Mouse (Mus musculus): Measurements from ENCODE around the gene Zfp467.

Gene Zfp467

GRCm38 (mm10) chr6:48440306-48441014, 5.2 kb downstream of the Zfp467 start:
- DNase-seq (ENCODE audit: low spot score) = no peak

- DNase-seq (ENCODE audit: low spot score) = no peak
These were observed 6.0 kb downstream of the Zfp467 start for GRCm38 (mm10) chr6:48439654-48440053.

GRCm38 (mm10) chr6:48438475-48439125, 7.0 kb downstream of the Zfp467 start:
- DNase-seq (ENCODE audit: low spot score) = no peak

- no peak for DNase-seq (ENCODE audit: low spot score)
These were observed 7.8 kb downstream of the Zfp467 start for GRCm38 (mm10) chr6:48437679-48438376.

- no peak for DNase-seq (ENCODE audit: low spot score)
These were observed 9.8 kb downstream of the Zfp467 start for GRCm38 (mm10) chr6:48435706-48436349.

GRCm38 (mm10) chr6:48435111-48435510, 10.5 kb downstream of the Zfp467 start:
- DNase-seq (ENCODE audit: low spot score) = no peak

GRCm38 (mm10) chr6:48434651-48435050, 11.0 kb downstream of the Zfp467 start:
- DNase-seq (ENCODE audit: low spot score) = no peak

- peak; percentile 14 for DNase-seq (ENCODE audit: low spot score)
These were observed 12.5 kb downstream of the Zfp467 start for GRCm38 (mm10) chr6:48432893-48433816.

- DNase-seq (ENCODE audit: low spot score) = no peak
These were observed 14.9 kb downstream of the Zfp467 start for GRCm38 (mm10) chr6:48430748-48431147.

- peak; percentile 42 for DNase-seq (ENCODE audit: low spot score)
These were observed 16.7 kb downstream of the Zfp467 start for GRCm38 (mm10) chr6:48428769-48429557.

- no peak for DNase-seq (ENCODE audit: low spot score)
These were observed 18.7 kb downstream of the Zfp467 start for GRCm38 (mm10) chr6:48426956-48427355.

- no peak for DNase-seq (ENCODE audit: low spot score)
These were observed 21.6 kb downstream of the Zfp467 start for GRCm38 (mm10) chr6:48424074-48424473.

- DNase-seq (ENCODE audit: low spot score) = no peak
These were observed 22.3 kb downstream of the Zfp467 start for GRCm38 (mm10) chr6:48423336-48423735.

GRCm38 (mm10) chr6:48420647-48421046, 25.0 kb downstream of the Zfp467 start:
- no peak for DNase-seq (ENCODE audit: low spot score)

GRCm38 (mm10) chr6:48416486-48416885, 29.1 kb downstream of the Zfp467 start:
- DNase-seq (ENCODE audit: low spot score) = no peak

- no peak for DNase-seq (ENCODE audit: low spot score)
These were observed 30.0 kb downstream of the Zfp467 start for GRCm38 (mm10) chr6:48415636-48416035.

- DNase-seq (ENCODE audit: low spot score) = no peak
These were observed 30.7 kb downstream of the Zfp467 start for GRCm38 (mm10) chr6:48414886-48415285.

- no peak for DNase-seq (ENCODE audit: low spot score)
These were observed 32.5 kb downstream of the Zfp467 start for GRCm38 (mm10) chr6:48413081-48413480.

- no peak for DNase-seq (ENCODE audit: low spot score)
These were observed 33.0 kb downstream of the Zfp467 start for GRCm38 (mm10) chr6:48412662-48413061.

- DNase-seq (ENCODE audit: low spot score) = no peak
These were observed 33.5 kb downstream of the Zfp467 start for GRCm38 (mm10) chr6:48412147-48412546.
